In genomic region chr15:50082428-50082827, GRCm38 (mm10) we compare ENCODE assay signal across 22 mouse cellular contexts.
"Had no signal": no experiment of that assay in that cellular context is flagged by ENCODE, and none has a peak within 500 bp of the region (broad histone marks: within the 10 kb centered on the region; RNA-seq: fewer than 3 reads in every experiment).

No protein-coding gene starts in this region.

- H3K27me3 ChIP-seq: kidney, embryonic 15.5 days; limb, embryonic 13.5 days; liver, embryonic 12.5 days; liver, embryonic 15.5 days; lung, embryonic 15.5 days; megakaryocyte, embryonic 14.5 days; neural tube, embryonic 12.5 days; neural tube, embryonic 15.5 days had no signal

- ATAC-seq: liver, embryonic 12.5 days had no signal

- H3K36me3 ChIP-seq: kidney, embryonic 15.5 days; limb, embryonic 10.5 days; limb, embryonic 13.5 days; liver, embryonic 12.5 days; liver, embryonic 15.5 days; lung, embryonic 15.5 days; midbrain, embryonic 10.5 days; neural tube, embryonic 12.5 days; neural tube, embryonic 15.5 days had no signal

- DNase-seq: kidney, postnatal 10 days; kidney, postnatal 4 days; liver; lung, adult 18-20 months; lung, postnatal 10 days; lung, postnatal 36 days; midbrain, embryonic 14.5 days; right cerebral cortex, adult 18-20 months; right cerebral cortex, postnatal 14 days; right cerebral cortex, postnatal 4 days; thymus, postnatal 25 days had no signal

- H3K27ac ChIP-seq: kidney, embryonic 15.5 days; limb, embryonic 10.5 days; limb, embryonic 13.5 days; liver, embryonic 12.5 days; liver, embryonic 15.5 days; lung, embryonic 15.5 days; midbrain, embryonic 10.5 days; neural tube, embryonic 12.5 days; neural tube, embryonic 15.5 days; stomach, postnatal 0 days had no signal

- H3K9ac ChIP-seq: kidney, embryonic 15.5 days; limb, embryonic 13.5 days; liver, embryonic 12.5 days; liver, embryonic 15.5 days; lung, embryonic 15.5 days; neural tube, embryonic 12.5 days; neural tube, embryonic 15.5 days had no signal

- H3K4me1 ChIP-seq: kidney, embryonic 15.5 days; limb, embryonic 10.5 days; limb, embryonic 13.5 days; liver, embryonic 12.5 days; liver, embryonic 15.5 days; lung, embryonic 15.5 days; megakaryocyte, embryonic 14.5 days; midbrain, embryonic 10.5 days; neural tube, embryonic 12.5 days; neural tube, embryonic 15.5 days had no signal

- H3K4me2 ChIP-seq: kidney, embryonic 15.5 days; limb, embryonic 13.5 days; liver, embryonic 12.5 days; liver, embryonic 15.5 days; lung, embryonic 15.5 days; neural tube, embryonic 12.5 days; neural tube, embryonic 15.5 days had no signal

- H3K4me3 ChIP-seq: kidney, embryonic 15.5 days; limb, embryonic 10.5 days; limb, embryonic 13.5 days; liver, embryonic 12.5 days; liver, embryonic 15.5 days; lung, embryonic 15.5 days; megakaryocyte, embryonic 14.5 days; midbrain, embryonic 10.5 days; neural tube, embryonic 12.5 days; neural tube, embryonic 15.5 days had no signal

- H3K9me3 ChIP-seq: kidney, embryonic 15.5 days; limb, embryonic 10.5 days; limb, embryonic 13.5 days; liver, embryonic 12.5 days; liver, embryonic 15.5 days; lung, embryonic 15.5 days; midbrain, embryonic 10.5 days; neural tube, embryonic 12.5 days; neural tube, embryonic 15.5 days had no signal
